Mouse (Mus musculus) spleen, postnatal 10 days (tissue): ENCODE measurements at regions not wholly inside any gene's neighbourhood (a gene's known extent, or its start where the extent isn't known, plus 50 kb on each side); places are given as distances from the start of the nearest gene placed in this dataset.
A peak's percentile ranks its signal among the peaks of the same experiment; 100 is the strongest.

Source experiments
- DNase-seq, 2 experiments: peaks; one replicate each; pipeline ENCODE4 v3.0.0; 2021 to 2022; ENCODE audit warnings: low spot score in 2 of 2

DNA sequence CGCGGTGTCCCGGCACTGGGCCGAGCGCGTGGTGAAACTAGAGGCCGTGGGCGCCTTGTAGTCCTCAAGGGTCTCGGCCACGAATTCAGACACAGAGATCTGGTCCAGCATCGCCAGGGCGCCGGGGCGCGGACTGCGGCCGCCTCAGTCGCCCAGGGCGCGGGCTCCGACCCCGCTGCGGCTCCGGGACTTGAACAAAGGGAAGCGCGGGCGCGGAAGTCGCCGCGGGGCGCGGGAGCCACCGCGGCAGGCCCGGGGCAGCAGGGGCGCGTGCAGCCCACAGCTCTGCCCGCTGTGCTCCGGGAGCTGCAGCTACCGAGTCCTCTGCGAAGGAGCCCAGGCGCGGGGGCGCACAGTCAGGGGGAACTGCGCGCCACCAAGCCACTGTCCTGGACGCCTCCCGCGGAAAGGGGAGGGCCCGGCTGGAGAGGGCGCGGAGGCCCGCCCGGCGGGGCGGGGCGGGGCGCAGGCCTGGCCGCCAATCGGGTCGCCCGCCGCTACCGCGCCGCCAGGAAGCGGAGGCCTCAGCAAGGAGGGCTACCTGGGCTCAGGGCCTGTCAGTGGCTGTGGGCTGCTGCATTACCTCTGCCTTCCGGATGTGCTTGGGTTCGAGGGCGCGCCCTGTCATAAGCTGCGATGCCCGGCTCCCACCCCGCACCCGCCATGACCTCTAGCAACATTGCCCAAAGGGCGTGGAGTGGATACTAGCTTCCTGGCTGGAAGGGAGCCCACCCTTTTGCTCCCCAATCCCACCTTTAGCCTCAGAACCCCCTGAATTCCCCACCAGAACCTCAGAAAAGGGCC, 155.2 kb upstream of the 9030624G23Rik start:
- DNase-seq: peak; percentile 8 to 13
